ENCODE assay signal across 8 mouse cellular contexts in genomic region chr5:76139808-76140729, GRCm38 (mm10). TPM values are rescaled to one million over a fixed set of nuclear protein-coding genes. Genes with fewer than 3 reads are reported as not detected.
DNase-seq lines count a peak whose midpoint lies in the region; ATAC-seq and TF ChIP-seq lines count a peak whose summit lies in the region.

TSS of gene Srd5a3 (plus strand) at chr5:76140271.

- no peaks in the 10 kb centered on the region for H3K27me3 ChIP-seq in embryonic facial prominence, embryonic 13.5 days
- H3K27me3 ChIP-seq in heart, adult 2 months (ENCODE audit: control insufficient read depth, insufficient read depth, low read length): no peaks in the 10 kb centered on the region
- H3K27me3 ChIP-seq in limb, embryonic 13.5 days: no peaks in the 10 kb centered on the region
- H3K27me3 ChIP-seq in midbrain, embryonic 16.5 days (ENCODE audit: control insufficient read depth, insufficient read depth, low read depth, low read length): no peaks in the 10 kb centered on the region

- under 1% methylated on average over 67 of the region's 69 CpGs for whole genome bisulfite sequencing in embryonic facial prominence, embryonic 13.5 days
- WGBS in heart, adult 2 months: 2% methylated on average over 69 of the region's 69 CpGs
- under 1% methylated on average over 67 of the region's 69 CpGs for WGBS in limb, embryonic 13.5 days
- under 1% methylated on average over 65 of the region's 69 CpGs for WGBS in midbrain, embryonic 16.5 days

- DNase-seq in 3134 (ENCODE audit: extremely low read depth, insufficient read length, low spot score): peak; percentile 97
- DNase-seq in adrenal gland, postnatal 36 days: peak; percentile 98 to 99
- DNase-seq in heart, adult 2 months: peak; percentile 97 to 98
- DNase-seq in kidney, adult 8-10 months: peak; percentile 94 to 96
- peak; percentile 92 to 97 for DNase-seq in spleen, postnatal 10 days (ENCODE audit: low spot score in 2 of 2)

- no peaks in the 10 kb centered on the region for H3K9me3 ChIP-seq in embryonic facial prominence, embryonic 13.5 days
- no peaks in the 10 kb centered on the region for H3K9me3 ChIP-seq in limb, embryonic 13.5 days
- no peaks in the 10 kb centered on the region for H3K9me3 ChIP-seq in midbrain, embryonic 16.5 days (replicated peaks; ENCODE audit: control insufficient read depth, low read length, poor library complexity, severe bottlenecking)

- no peak; the same call in 1 of the 2 replicates for TF ChIP-seq EP300 in heart, adult 2 months (IDR thresholded peaks at IDR 0.05; ENCODE audit: insufficient read depth, low read depth, low read length)

- H3K4me1 ChIP-seq in embryonic facial prominence, embryonic 13.5 days: peaks cover 14% of the 10 kb centered on the region
- peaks cover 8% of the 10 kb centered on the region for H3K4me1 ChIP-seq in heart, adult 2 months (ENCODE audit: control insufficient read depth, insufficient read depth, low read length)
- H3K4me1 ChIP-seq in limb, embryonic 13.5 days: peaks cover 13% of the 10 kb centered on the region
- H3K4me1 ChIP-seq in midbrain, embryonic 16.5 days (ENCODE audit: control insufficient read depth, insufficient read depth, low read length): peaks cover 9% of the 10 kb centered on the region; the same call in 1 of the 2 replicates

- H3K36me3 ChIP-seq in embryonic facial prominence, embryonic 13.5 days: no peaks in the 10 kb centered on the region
- no peaks in the 10 kb centered on the region for H3K36me3 ChIP-seq in heart, adult 2 months (ENCODE audit: control insufficient read depth, insufficient read depth, low read length)
- no peaks in the 10 kb centered on the region for H3K36me3 ChIP-seq in limb, embryonic 13.5 days
- H3K36me3 ChIP-seq in midbrain, embryonic 16.5 days (ENCODE audit: control insufficient read depth, insufficient read depth, low read length): no peaks in the 10 kb centered on the region

- TF ChIP-seq POLR2A in heart, adult 2 months (IDR thresholded peaks at IDR 0.05; ENCODE audit: insufficient read depth, low read depth, low read length): peak; percentile 73

- H3K79me2 ChIP-seq in heart, adult 2 months (replicated peaks; ENCODE audit: control insufficient read depth, insufficient read depth, low read length): no peaks in the 10 kb centered on the region

- peak within 1 kb of the TSS; percentile 72 for H3K4me3 ChIP-seq in embryonic facial prominence, embryonic 13.5 days
- peak within 1 kb of the TSS; percentile 78 for H3K4me3 ChIP-seq in heart, adult 2 months
- H3K4me3 ChIP-seq in limb, embryonic 13.5 days: peak within 1 kb of the TSS; percentile 66
- H3K4me3 ChIP-seq in midbrain, embryonic 16.5 days (ENCODE audit: low read depth, low read length): peak within 1 kb of the TSS; percentile 58

- peak within 1 kb of the TSS; percentile 75 for H3K4me2 ChIP-seq in embryonic facial prominence, embryonic 13.5 days
- peak within 1 kb of the TSS; percentile 81 for H3K4me2 ChIP-seq in limb, embryonic 13.5 days (replicated peaks)
- peak within 1 kb of the TSS; percentile 85 for H3K4me2 ChIP-seq in midbrain, embryonic 16.5 days (ENCODE audit: low read length)

- peak within 1 kb of the TSS; percentile 99 for H3K27ac ChIP-seq in embryonic facial prominence, embryonic 13.5 days
- peak within 1 kb of the TSS; percentile 100 for H3K27ac ChIP-seq in heart, adult 2 months
- H3K27ac ChIP-seq in limb, embryonic 13.5 days: peak within 1 kb of the TSS; percentile 98
- H3K27ac ChIP-seq in midbrain, embryonic 16.5 days (ENCODE audit: low read length): peak within 1 kb of the TSS; percentile 82

- peak; percentile 99 for TF ChIP-seq CTCF in heart, adult 2 months (IDR thresholded peaks at IDR 0.05)

- H3K9ac ChIP-seq in embryonic facial prominence, embryonic 13.5 days: peak within 1 kb of the TSS; percentile 94
- H3K9ac ChIP-seq in heart, adult 2 months (ENCODE audit: low read depth, low read length): peak within 1 kb of the TSS; percentile 96
- peak within 1 kb of the TSS; percentile 89 for H3K9ac ChIP-seq in limb, embryonic 13.5 days
- H3K9ac ChIP-seq in midbrain, embryonic 16.5 days (ENCODE audit: low read depth, low read length): peak within 1 kb of the TSS; percentile 83

- intact Hi-C loops in heart, adult 2 months (cut with DNase I): loop anchor here (2.0 to 10.0 kb wide), 4 partner anchors 43 to 387 kb away; partner anchors contain the start of genes Clock, Exoc1 and Tmem165

- ATAC-seq in embryonic facial prominence, embryonic 13.5 days (ENCODE audit: insufficient number of reproducible peaks, insufficient read depth, low FRiP score, low TSS enrichment, low read depth): peak; percentile 96
- ATAC-seq in limb, embryonic 13.5 days (ENCODE audit: low FRiP score, low read depth): peak; percentile 94
- ATAC-seq in midbrain, embryonic 16.5 days: peak; percentile 96

RNA-seq across cellular contexts. Expression of gene Srd5a3, which starts in this region (rescaled TPM):
- 10 to 100 TPM; 23.6 to 33.3 TPM for total RNA-seq in adrenal gland, postnatal 36 days (2021)
- polyA plus RNA-seq in embryonic facial prominence, embryonic 13.5 days (2015; fragmentation: Nextera tagmentation; extraction: Ambion mirVana): 32.8 and 36.4 TPM in 2 replicates
- total RNA-seq in heart, adult 2 months (2021): 10 to 100 TPM in 1 of 2 experiments, 1 to 10 TPM in 1; 8.6 to 10.0 TPM
- polyA plus RNA-seq in heart, adult 2 months (2012; rRNA removed): 17.0 and 26.1 TPM in 2 replicates
- 35.5 and 36.9 TPM in 2 replicates for polyA plus RNA-seq in limb, embryonic 13.5 days (2015; fragmentation: Nextera tagmentation; extraction: Ambion mirVana)
- polyA plus RNA-seq in midbrain, embryonic 16.5 days (2015; fragmentation: Nextera tagmentation; extraction: Ambion mirVana): 17.3 and 17.5 TPM in 2 replicates

Comparison
In these comparisons a context has a peak if more than half of its experiments do, and no peak if none do; other contexts are left out.
1. Peak in every context shown above with its lines: DNase-seq, ATAC-seq, H3K4me3 ChIP-seq and H3K27ac ChIP-seq.